Mouse (Mus musculus): ENCODE data around the gene Slc22a21. TPM values are rescaled to one million over a fixed set of nuclear protein-coding genes. Genes with fewer than 3 reads are reported as not detected.

Slc22a21 gene
- 2.4 and 2.5 TPM in 2 replicates for polyA plus RNA-seq (2016; fragmentation: Nextera tagmentation; extraction: Ambion mirVana)

- 0 out of 2 replicates have a peak, but pooled peaks cover 6% of the 10 kb centered on the region for H3K4me1 ChIP-seq
- peak within 1 kb of the TSS; percentile 58 for H3K4me3 ChIP-seq
- H3K9ac ChIP-seq (replicated peaks), result peak within 1 kb of the TSS; percentile 63
- 2% methylated on average over 71 of the region's 73 CpGs for WGBS
- H3K36me3 ChIP-seq, result no peaks in the 10 kb centered on the region
- ATAC-seq (ENCODE audit: low FRiP score, low read depth), result peak; percentile 89
- no peaks in the 10 kb centered on the region for H3K9me3 ChIP-seq
- peak within 1 kb of the TSS; percentile 93 for H3K4me2 ChIP-seq (replicated peaks)
- H3K27ac ChIP-seq (replicated peaks), result no peak within 1 kb of the TSS
- H3K27me3 ChIP-seq, result peaks cover 18% of the 10 kb centered on the region
Measured at GRCm38 (mm10) chr11:53979788-53980621, at the start of gene Slc22a21. Gene Slc22a21 (minus strand): TSS chr11:53980332.

- H3K27me3 ChIP-seq, result peaks cover 45% of the 10 kb centered on the region
- H3K27ac ChIP-seq (replicated peaks), result no peak overlapping the region
- H3K9me3 ChIP-seq, result no peaks in the 10 kb centered on the region
- no peak for ATAC-seq (ENCODE audit: low FRiP score, low read depth)
- no peak overlapping the region for H3K4me3 ChIP-seq
- H3K4me2 ChIP-seq (replicated peaks), result peak overlapping the region; percentile 88
- peaks cover 8% of the 10 kb centered on the region for H3K4me1 ChIP-seq
- H3K9ac ChIP-seq (replicated peaks), result peak overlapping the region; percentile 61; the same call in 1 of the 2 replicates
- 81% methylated on average over 4 of the region's 4 CpGs for WGBS
- H3K36me3 ChIP-seq, result no peaks in the 10 kb centered on the region
Measured at GRCm38 (mm10) chr11:54028997-54029396, 48.9 kb upstream of the Slc22a21 start.

GRCm38 (mm10) chr11:54028044-54028951, 48.2 kb upstream of the Slc22a21 start, which contains the start of gene Slc22a4:
Gene Slc22a4 (minus strand): TSS chr11:54028090.
- H3K27ac ChIP-seq (replicated peaks), result no peak within 1 kb of the TSS
- 2% methylated on average over 61 of the region's 61 CpGs for WGBS
- peak; percentile 71; the same call in 1 of the 2 replicates for ATAC-seq (ENCODE audit: low FRiP score, low read depth)

GRCm38 (mm10) chr11:54027131-54028043, 47.3 kb upstream of the Slc22a21 start:
- no peaks in the 10 kb centered on the region for H3K36me3 ChIP-seq
- H3K9ac ChIP-seq (replicated peaks), result peak overlapping the region; percentile 61
- whole genome bisulfite sequencing, result 16% methylated on average over 31 of the region's 31 CpGs
- peaks cover 8% of the 10 kb centered on the region for H3K4me1 ChIP-seq
- H3K4me3 ChIP-seq, result peak overlapping the region; percentile 51
- H3K27ac ChIP-seq (replicated peaks), result no peak overlapping the region
- H3K27me3 ChIP-seq, result peaks cover 45% of the 10 kb centered on the region
- no peak for ATAC-seq (ENCODE audit: low FRiP score, low read depth)
- peak overlapping the region; percentile 88 for H3K4me2 ChIP-seq (replicated peaks)
- no peaks in the 10 kb centered on the region for H3K9me3 ChIP-seq

More at GRCm38 (mm10) chr11:54028044-54028951, 48.2 kb upstream of the Slc22a21 start, which contains the start of gene Slc22a4:
- Histone ChIP-seq H3K27me3 (peaks cover 45% of the 10 kb centered on the region), H3K9me3 (no peaks in the 10 kb centered on the region), H3K4me1 (peaks cover 8% of the 10 kb centered on the region), H3K9ac (replicated peaks) (peak within 1 kb of the TSS; percentile 61), H3K4me3 (peak within 1 kb of the TSS; percentile 51), H3K4me2 (replicated peaks) (peak within 1 kb of the TSS; percentile 88), H3K36me3 (no peaks in the 10 kb centered on the region)

- Histone ChIP-seq H3K9ac (replicated peaks) (no peak overlapping the region), H3K4me3 (no peak overlapping the region), H3K36me3 (no peaks in the 10 kb centered on the region), H3K4me2 (replicated peaks) (no peak overlapping the region), H3K4me1 (peaks cover 8% of the 10 kb centered on the region), H3K27ac (replicated peaks) (no peak overlapping the region), H3K27me3 (peaks cover 45% of the 10 kb centered on the region), H3K9me3 (no peaks in the 10 kb centered on the region)
- 89% methylated on average over 1 of the region's 1 CpGs for WGBS
- no peak for ATAC-seq (ENCODE audit: low FRiP score, low read depth)
Measured at GRCm38 (mm10) chr11:54026491-54027041, 46.4 kb upstream of the Slc22a21 start.

- Histone ChIP-seq H3K9ac (replicated peaks) (no peak overlapping the region), H3K27ac (replicated peaks) (no peak overlapping the region), H3K4me1 (no peaks in the 10 kb centered on the region), H3K4me2 (replicated peaks) (no peak overlapping the region), H3K36me3 (no peaks in the 10 kb centered on the region), H3K9me3 (no peaks in the 10 kb centered on the region), H3K27me3 (peaks cover 14% of the 10 kb centered on the region), H3K4me3 (no peak overlapping the region)
- WGBS, result 87% methylated on average over 5 of the region's 5 CpGs
- no peak for ATAC-seq (ENCODE audit: low FRiP score, low read depth)
Measured at GRCm38 (mm10) chr11:54021396-54022093, 41.4 kb upstream of the Slc22a21 start.

GRCm38 (mm10) chr11:54018893-54019732, 39.0 kb upstream of the Slc22a21 start:
- no peak overlapping the region for H3K4me3 ChIP-seq
- H3K9ac ChIP-seq (replicated peaks), result no peak overlapping the region
- no peak overlapping the region for H3K4me2 ChIP-seq (replicated peaks)
- no peaks in the 10 kb centered on the region for H3K4me1 ChIP-seq
- no peak for ATAC-seq (ENCODE audit: low FRiP score, low read depth)
- 83% methylated on average over 3 of the region's 3 CpGs for WGBS
- H3K9me3 ChIP-seq, result no peaks in the 10 kb centered on the region
- no peaks in the 10 kb centered on the region for H3K36me3 ChIP-seq
- H3K27ac ChIP-seq (replicated peaks), result no peak overlapping the region
- no peaks in the 10 kb centered on the region; the same call in 1 of the 2 replicates for H3K27me3 ChIP-seq

GRCm38 (mm10) chr11:54017596-54017995, 37.5 kb upstream of the Slc22a21 start:
- Histone ChIP-seq H3K4me2 (replicated peaks) (no peak overlapping the region), H3K27me3 (no peaks in the 10 kb centered on the region; the same call in 1 of the 2 replicates), H3K9me3 (no peaks in the 10 kb centered on the region), H3K36me3 (no peaks in the 10 kb centered on the region), H3K27ac (replicated peaks) (no peak overlapping the region), H3K9ac (replicated peaks) (no peak overlapping the region), H3K4me1 (no peaks in the 10 kb centered on the region), H3K4me3 (no peak overlapping the region)
- 78% methylated on average over 4 of the region's 4 CpGs for WGBS
- ATAC-seq (ENCODE audit: low FRiP score, low read depth), result no peak

- no peaks in the 10 kb centered on the region for H3K9me3 ChIP-seq
- WGBS, result 80% methylated on average over 8 of the region's 8 CpGs
- H3K4me1 ChIP-seq, result no peaks in the 10 kb centered on the region
- H3K36me3 ChIP-seq, result no peaks in the 10 kb centered on the region
- no peak for ATAC-seq (ENCODE audit: low FRiP score, low read depth)
- H3K4me3 ChIP-seq, result no peak overlapping the region
- no peak overlapping the region for H3K4me2 ChIP-seq (replicated peaks)
- H3K27me3 ChIP-seq, result no peaks in the 10 kb centered on the region; the same call in 1 of the 2 replicates
- H3K9ac ChIP-seq (replicated peaks), result no peak overlapping the region
- no peak overlapping the region for H3K27ac ChIP-seq (replicated peaks)
Measured at GRCm38 (mm10) chr11:54016051-54016450, 35.9 kb upstream of the Slc22a21 start.

- Histone ChIP-seq H3K4me1 (no peaks in the 10 kb centered on the region; the same call in 1 of the 2 replicates), H3K9me3 (no peaks in the 10 kb centered on the region), H3K9ac (replicated peaks) (no peak overlapping the region), H3K27ac (replicated peaks) (no peak overlapping the region), H3K36me3 (no peaks in the 10 kb centered on the region), H3K27me3 (no peaks in the 10 kb centered on the region), H3K4me3 (no peak overlapping the region), H3K4me2 (replicated peaks) (no peak overlapping the region)
- WGBS, result 90% methylated on average over 5 of the region's 5 CpGs
- no peak for ATAC-seq (ENCODE audit: low FRiP score, low read depth)
Measured at GRCm38 (mm10) chr11:54012961-54013360, 32.8 kb upstream of the Slc22a21 start.

All from midbrain, embryonic 12.5 days (tissue).